Mouse (Mus musculus) limb, embryonic 14.5 days (tissue): ENCODE data around the gene Prelp. TPM values are rescaled to one million over a fixed set of nuclear protein-coding genes. Genes with fewer than 3 reads are reported as not detected.

ENCODE experiments used
- ATAC-seq: fragments of 200-750 bp; cut with Nextera tagmentation; 2 replicates; pipeline ENCODE4 v1.8.0; 2017; ENCODE audit warnings: low read depth, moderate number of reproducible peaks, moderate TSS enrichment; ENCODE audit not compliant: low FRiP score
- DNase-seq: peaks from one replicate; pipeline ENCODE4 v3.0.0-alpha.2; 2015; ENCODE audit warnings: low spot score
- H3K27ac ChIP-seq: fragments of 300-500 bp; sonication (generic); replicated peaks from 2 replicates; pipeline ENCODE4 v1.5.1; 2014; ENCODE audit warnings: low read depth, mild to moderate bottlenecking, low read length, moderate library complexity, mixed read lengths
- H3K27me3 ChIP-seq: fragments of 300-500 bp; sonication (generic); 2 replicates; pipeline ENCODE4 v1.6.1; 2014; ENCODE audit warnings: low read length, mixed read lengths; ENCODE audit not compliant: control insufficient read depth, insufficient read depth
- H3K36me3 ChIP-seq: fragments of 300-500 bp; sonication (generic); 2 replicates; pipeline ENCODE4 v1.6.1; 2014; ENCODE audit warnings: mild to moderate bottlenecking, low read length, moderate library complexity, mixed read lengths; ENCODE audit not compliant: control insufficient read depth, insufficient read depth
- H3K4me1 ChIP-seq: fragments of 300-500 bp; sonication (generic); 2 replicates; pipeline ENCODE4 v1.6.1; 2014; ENCODE audit warnings: antibody characterized with exemption, low read length, mixed read lengths; ENCODE audit not compliant: control insufficient read depth, insufficient read depth
- H3K4me2 ChIP-seq: fragments of 300-500 bp; sonication (generic); replicated peaks from 2 replicates; pipeline ENCODE4 v1.6.1; 2014; ENCODE audit warnings: low read depth, mild to moderate bottlenecking, low read length, moderate library complexity; ENCODE audit not compliant: severe bottlenecking
- H3K4me3 ChIP-seq: fragments of 300-500 bp; sonication (generic); replicated peaks from 2 replicates; pipeline ENCODE4 v1.5.1; 2014; ENCODE audit warnings: low read length
- H3K9ac ChIP-seq: fragments of 300-500 bp; sonication (generic); 2 replicates; pipeline ENCODE4 v1.6.1; 2014; ENCODE audit warnings: mild to moderate bottlenecking, low read depth, low read length, moderate library complexity; ENCODE audit not compliant: severe bottlenecking
- H3K9me3 ChIP-seq: fragments of 300-500 bp; sonication (generic); 2 replicates; pipeline ENCODE4 v1.6.1; 2016; ENCODE audit warnings: low read length; ENCODE audit not compliant: control insufficient read depth
- POLR2A ChIP-seq: fragments of 200-500 bp; IDR thresholded peaks from 2 replicates; pipeline ENCODE4 v1.8.0; 2012; ENCODE audit warnings: inconsistent platforms, mild to moderate bottlenecking, moderate library complexity, borderline replicate concordance; ENCODE audit not compliant: insufficient read depth, insufficient read length; ENCODE audit errors: extremely low read depth
- WGBS: fragments of 180-500 bp; shearing (Covaris S2); extraction: QIAGEN DNeasy Blood & Tissue Kit; methylation state at CpG from one replicate; pipeline ENCODE4 v1.1.7; 2014; 5-methylcytosine and 5-hydroxymethylcytosine counted together
- polyA plus RNA-seq, 2 experiments: library from polyadenylated mRNA; depleted of rRNA in 1 of 2; stranded (reverse) in 1 of 2; unstranded in 1 of 2; fragments of >200 nt; fragmentation: Nextera tagmentation in 1 of 2; extraction: Ambion mirVana in 1 of 2; gene quantifications; 2 replicates each; pipeline versions ENCODE4 v1.2.1 to v1.2.3; 2012 to 2014

Prelp gene
- polyA plus RNA-seq, 2 experiments: 13.9 to 24.5 TPM

DNA sequence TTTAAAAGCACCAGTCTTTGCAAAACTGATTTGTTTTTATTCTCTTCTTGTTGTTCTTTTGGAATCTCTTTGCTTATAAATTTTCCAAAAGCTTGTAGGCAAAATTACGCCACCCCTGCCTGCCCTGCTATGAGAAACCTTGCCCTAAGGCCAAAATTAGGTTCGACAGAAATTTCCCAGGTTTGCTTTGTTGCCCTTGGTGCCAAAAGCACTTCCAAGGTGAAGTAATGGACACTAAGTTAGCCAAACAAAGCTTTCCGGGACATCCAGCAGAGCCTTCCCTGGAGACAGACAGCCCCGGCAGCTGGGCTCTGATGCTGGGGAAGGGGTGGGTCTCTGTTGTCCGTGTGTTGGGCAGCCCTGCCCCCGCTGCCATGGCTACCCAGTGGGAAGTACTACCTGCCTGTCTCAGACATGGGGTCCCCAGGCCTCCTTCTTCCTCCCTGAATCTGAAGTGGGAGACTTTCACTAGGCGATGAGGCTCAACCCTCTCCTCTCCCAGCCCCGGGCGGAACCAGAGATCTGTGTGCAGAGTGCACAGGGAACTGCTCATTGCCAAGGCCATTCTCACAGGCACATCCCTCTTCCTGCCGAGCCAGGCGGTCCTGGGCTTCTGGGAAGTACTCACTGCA lies 3.6 kb downstream of the Prelp start:
- H3K27ac ChIP-seq: no peak overlapping the region
- DNase-seq (no peak), ATAC-seq (no peak)
- no peak for TF ChIP-seq POLR2A
- no peaks in the 10 kb centered on the region for H3K36me3 ChIP-seq
- no peak overlapping the region for H3K4me3 ChIP-seq
- H3K4me2 ChIP-seq: peak overlapping the region; percentile 20
- 32% methylated on average over 11 of the region's 11 CpGs for WGBS
- peaks cover 44% of the 10 kb centered on the region for H3K4me1 ChIP-seq
- no peaks in the 10 kb centered on the region for H3K9me3 ChIP-seq
- no peaks in the 10 kb centered on the region for H3K27me3 ChIP-seq
- H3K9ac ChIP-seq: no peak overlapping the region

DNA sequence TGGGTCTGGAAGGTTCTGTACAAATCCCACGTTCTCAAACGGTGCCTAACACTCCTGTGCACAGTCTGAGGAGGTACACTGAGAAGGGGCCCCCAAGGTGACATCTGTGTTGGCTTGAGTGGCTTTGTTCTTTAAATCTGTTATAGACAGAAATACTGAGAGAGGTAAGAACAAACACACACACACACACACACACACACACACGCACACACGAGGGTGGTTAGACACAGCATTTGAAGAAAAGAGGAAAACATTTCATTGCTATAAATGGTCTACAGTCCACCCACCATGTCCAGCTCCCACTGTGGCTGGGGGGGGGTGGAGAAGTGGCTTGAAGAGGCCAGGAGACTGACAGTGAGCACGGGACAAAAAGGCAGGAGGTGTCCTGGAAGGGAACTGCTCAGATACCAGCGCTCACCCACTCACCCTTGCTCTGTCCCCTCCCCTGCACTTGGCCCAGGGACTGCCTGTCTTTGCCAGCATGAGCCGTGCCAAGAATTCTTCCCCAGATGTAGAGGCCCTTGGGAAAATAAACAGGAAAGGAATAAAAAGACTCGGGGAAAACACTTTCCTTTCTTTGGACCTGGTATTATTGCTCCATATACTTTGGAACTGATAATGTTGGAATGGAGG lies 5.4 kb downstream of the Prelp start:
- no peak for DNase-seq
- Histone ChIP-seq H3K9me3 (no peaks in the 10 kb centered on the region), H3K27me3 (no peaks in the 10 kb centered on the region), H3K4me2 (no peak overlapping the region), H3K9ac (no peak overlapping the region), H3K4me1 (peaks cover 32% of the 10 kb centered on the region), H3K27ac (no peak overlapping the region), H3K4me3 (no peak overlapping the region), H3K36me3 (no peaks in the 10 kb centered on the region)
- ATAC-seq: no peak
- TF ChIP-seq POLR2A: no peak
- 50% methylated on average over 8 of the region's 8 CpGs for WGBS

DNA sequence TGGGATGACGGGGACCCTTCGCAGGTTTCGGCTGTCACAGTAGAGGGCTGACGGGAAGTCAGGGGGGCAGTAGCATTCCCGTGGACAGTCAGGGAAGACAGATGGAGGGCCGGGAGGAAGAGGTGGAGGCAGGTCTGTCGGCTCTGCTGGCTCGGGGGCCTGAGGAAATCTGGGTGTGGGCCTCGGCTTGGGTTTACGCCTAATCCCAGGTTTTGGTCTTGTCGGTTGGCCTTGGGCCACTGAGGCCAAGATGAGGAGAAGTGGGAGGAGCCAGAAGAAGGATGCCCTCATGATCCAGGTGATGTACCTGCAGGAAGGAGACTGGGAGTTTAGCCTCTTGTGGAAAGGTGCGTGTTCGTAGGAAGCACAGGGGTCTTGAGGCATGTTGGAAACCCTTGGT lies 6.1 kb downstream of the Prelp start:
- H3K9me3 ChIP-seq: no peaks in the 10 kb centered on the region
- no peak overlapping the region for H3K4me3 ChIP-seq
- H3K27me3 ChIP-seq: no peaks in the 10 kb centered on the region
- DNase-seq (no peak), ATAC-seq (no peak)
- H3K36me3 ChIP-seq: no peaks in the 10 kb centered on the region
- H3K9ac ChIP-seq: no peak overlapping the region
- peaks cover 26% of the 10 kb centered on the region for H3K4me1 ChIP-seq
- no peak for TF ChIP-seq POLR2A
- H3K27ac ChIP-seq: no peak overlapping the region
- WGBS: 82% methylated on average over 13 of the region's 13 CpGs
- no peak overlapping the region for H3K4me2 ChIP-seq

DNA sequence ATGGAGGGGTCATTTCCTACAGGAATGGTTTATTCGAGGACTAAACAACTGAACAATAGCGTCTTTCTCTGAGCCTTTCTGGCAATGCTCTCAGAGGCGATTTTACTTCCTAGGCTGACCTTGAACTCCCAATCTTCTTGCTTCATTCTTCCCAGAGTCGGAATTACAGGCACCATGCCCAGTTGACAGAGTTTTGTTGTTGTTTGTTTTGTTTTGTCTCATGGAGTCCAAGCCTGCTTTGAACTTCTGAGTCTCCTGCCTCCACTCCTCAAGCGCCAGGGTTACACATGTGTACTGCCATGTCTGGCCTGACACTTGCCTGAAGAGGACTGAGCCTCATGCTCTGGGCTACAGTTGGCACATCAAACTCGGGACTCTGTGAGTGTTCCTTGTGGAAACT lies 8.2 kb downstream of the Prelp start:
- Histone ChIP-seq H3K9ac (no peak overlapping the region), H3K9me3 (no peaks in the 10 kb centered on the region), H3K27ac (no peak overlapping the region), H3K4me2 (no peak overlapping the region), H3K36me3 (no peaks in the 10 kb centered on the region), H3K4me1 (peaks cover 29% of the 10 kb centered on the region), H3K27me3 (no peaks in the 10 kb centered on the region), H3K4me3 (no peak overlapping the region)
- 80% methylated on average over 6 of the region's 6 CpGs for WGBS
- ATAC-seq (no peak), DNase-seq (no peak)
- TF ChIP-seq POLR2A: no peak

DNA sequence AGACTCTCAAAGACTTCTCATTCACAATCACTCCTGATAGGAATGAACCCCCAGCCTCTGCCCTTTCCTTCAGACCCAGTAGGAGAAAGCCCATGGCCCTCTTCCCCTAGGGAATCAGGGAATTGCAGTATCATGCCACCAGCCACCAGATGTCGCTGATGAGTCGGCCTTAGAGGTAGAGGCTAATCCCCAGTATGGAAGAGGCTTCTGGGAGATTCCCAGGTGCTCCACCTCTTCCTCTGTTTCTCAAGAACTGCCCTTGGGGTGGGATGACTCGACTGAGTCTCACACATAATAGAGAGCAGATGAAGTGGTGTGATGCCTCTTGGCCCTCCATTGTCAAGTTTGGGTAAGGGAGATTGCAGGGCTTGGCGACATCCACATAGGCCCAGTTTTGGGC lies 9.8 kb downstream of the Prelp start:
- no peak for TF ChIP-seq POLR2A

More for the DNA sequence above, 9.8 kb downstream of the Prelp start:
- no peaks in the 10 kb centered on the region for H3K9me3 ChIP-seq
- no peaks in the 10 kb centered on the region for H3K36me3 ChIP-seq
- ATAC-seq (no peak), DNase-seq (peak; percentile 74)
- H3K4me3 ChIP-seq: no peak overlapping the region
- no peak overlapping the region for H3K9ac ChIP-seq
- 24% methylated on average over 4 of the region's 4 CpGs for WGBS
- peaks cover 26% of the 10 kb centered on the region for H3K4me1 ChIP-seq
- H3K27ac ChIP-seq: no peak overlapping the region
- no peak overlapping the region for H3K4me2 ChIP-seq
- H3K27me3 ChIP-seq: no peaks in the 10 kb centered on the region
